Mouse (Mus musculus) kidney, adult 2 months (tissue): ENCODE data around the gene Vps26b.

Source experiments
- CTCF ChIP-seq: fragments of 200-500 bp; conservative IDR thresholded peaks from 2 replicates; pipeline ENCODE4 v1.5.1; 2011; ENCODE audit warnings: low read depth, mild to moderate bottlenecking, control low read depth, low read length, moderate library complexity, mixed read lengths; ENCODE audit not compliant: insufficient read depth, insufficient read length
- POLR2A ChIP-seq: fragments of 200-500 bp; IDR thresholded peaks from one replicate; pipeline ENCODE4 v1.6.1; 2011; ENCODE audit warnings: low read depth, low read length, control low read depth

DNA sequence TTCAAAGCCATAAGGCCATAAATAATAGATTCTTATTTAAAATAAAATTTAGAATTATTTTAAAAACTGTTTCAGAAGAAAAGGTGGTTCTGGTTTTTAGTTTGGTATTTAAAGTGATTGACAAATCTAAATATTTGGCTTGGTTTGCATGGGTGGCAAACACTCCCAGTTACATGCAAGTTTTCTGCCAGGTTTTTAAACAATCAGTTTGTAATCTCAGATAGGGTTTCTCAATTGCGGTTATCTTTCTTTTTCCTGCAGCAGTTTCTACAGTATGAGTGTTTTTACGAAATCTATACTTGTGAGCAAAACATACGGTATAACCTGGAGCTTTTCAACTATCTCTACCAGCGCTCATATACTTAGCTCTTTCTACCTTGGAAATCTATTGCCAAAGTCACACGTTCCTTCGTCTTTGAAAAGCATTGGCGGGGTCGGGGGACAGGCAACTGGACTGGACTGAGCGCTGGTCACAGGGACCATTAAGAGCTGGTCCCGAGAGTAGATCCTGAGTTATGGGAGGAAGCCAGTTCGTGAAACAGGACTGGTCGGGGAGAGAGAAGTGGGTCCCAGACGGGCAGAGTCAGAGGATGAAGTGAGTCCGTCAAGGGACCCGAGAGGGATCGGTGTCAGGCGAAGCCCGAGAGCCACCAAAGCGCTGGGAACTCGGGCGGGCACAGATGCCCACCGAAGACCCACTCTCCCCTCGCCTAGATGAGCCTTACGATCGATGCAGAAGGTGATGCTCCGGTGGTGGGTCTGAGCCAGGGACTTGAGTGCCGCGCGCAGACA, 31.0 kb downstream of the Vps26b start:
- TF ChIP-seq CTCF (no peak), POLR2A (no peak)
